Mouse (Mus musculus) testis, adult 2 months (tissue): ENCODE results near the gene Dgcr2.

Experiments used
- CTCF ChIP-seq: fragments of 200-500 bp; IDR thresholded peaks from 2 replicates; pipeline ENCODE4 v1.5.1; 2012; ENCODE audit warnings: low read depth, mild to moderate bottlenecking, inconsistent platforms, low read length, moderate library complexity; ENCODE audit not compliant: control insufficient read depth, insufficient read depth, insufficient replicate concordance
- POLR2A ChIP-seq: fragments of 200-500 bp; IDR thresholded peaks from 2 replicates; pipeline ENCODE4 v1.6.1; 2012; ENCODE audit warnings: low read depth, mild to moderate bottlenecking, inconsistent platforms, low read length, moderate library complexity; ENCODE audit not compliant: control insufficient read depth

GRCm38 (mm10) chr16:17797812-17798311 lies 100.5 kb downstream of the Dgcr2 start:
- TF ChIP-seq POLR2A (no peak), CTCF (no peak)
